Mouse (Mus musculus) CH12.LX (cell line): Measurements from ENCODE around the gene Grhl1. TPM values are rescaled to one million over a fixed set of nuclear protein-coding genes. Genes with fewer than 3 reads are reported as not detected.

ENCODE experiments used
- DNase-seq: peaks from one replicate; pipeline ENCODE4 v3.0.0-alpha.2; 2013; ENCODE audit errors: extremely low read depth
- H3K27ac ChIP-seq: 2 replicates; pipeline ENCODE4 v1.5.1; 2012; ENCODE audit warnings: low read depth, mild to moderate bottlenecking, control low read depth, moderate library complexity; ENCODE audit not compliant: insufficient read depth
- H3K27me3 ChIP-seq: replicated peaks from 2 replicates; pipeline ENCODE3; 2012; ENCODE audit warnings: inconsistent platforms
- H3K36me3 ChIP-seq, 2 experiments: replicated peaks in 1 of 2; 2 replicates each; pipeline versions ENCODE3 to v1.6.1; 2012; ENCODE audit warnings: inconsistent platforms in 1 of 2, low read length in 1 of 2, mild to moderate bottlenecking in 1 of 2, mixed read lengths in 1 of 2, moderate library complexity in 1 of 2; ENCODE audit not compliant: control insufficient read depth in 1 of 2, insufficient read depth in 1 of 2
- H3K4me1 ChIP-seq, 2 experiments: 2 replicates each; pipeline ENCODE4 v1.6.1; 2012; ENCODE audit warnings: inconsistent platforms in 1 of 2, moderate library complexity in 1 of 2; ENCODE audit not compliant: insufficient read depth in 2 of 2, control insufficient read depth in 1 of 2
- H3K4me2 ChIP-seq: 2 replicates; pipeline ENCODE4 v1.6.1; 2012; ENCODE audit warnings: low read depth, mild to moderate bottlenecking, control low read depth; ENCODE audit not compliant: poor library complexity, insufficient read depth, severe bottlenecking
- H3K4me3 ChIP-seq, 3 experiments: fragments of 150-350 bp in 1 of 3; sonication (generic) in 1 of 3; replicated peaks in 1 of 3; 2 replicates each; pipeline versions ENCODE3 to v1.5.1; 2011 to 2012; ENCODE audit warnings: low read depth in 2 of 3, low read length in 2 of 3, mild to moderate bottlenecking in 2 of 3, moderate library complexity in 2 of 3, control low read depth in 1 of 3, improper control_type of control experiment in 1 of 3, inconsistent platforms in 1 of 3, mixed read lengths in 1 of 3; ENCODE audit not compliant: poor library complexity in 1 of 3
- H3K79me2 ChIP-seq: replicated peaks from 2 replicates; pipeline ENCODE4 v1.6.1; 2012; ENCODE audit warnings: mild to moderate bottlenecking, moderate library complexity; ENCODE audit not compliant: control insufficient read depth, poor library complexity, insufficient read depth, severe bottlenecking; ENCODE audit errors: extremely low read depth
- H3K9ac ChIP-seq: 2 replicates; pipeline ENCODE4 v1.6.1; 2012; ENCODE audit warnings: low read depth, mild to moderate bottlenecking, control low read depth, moderate library complexity; ENCODE audit not compliant: insufficient read depth
- H3K9me3 ChIP-seq: replicated peaks from 2 replicates; pipeline ENCODE3; 2012; ENCODE audit warnings: low read length, inconsistent platforms, mixed read lengths
- MAFK ChIP-seq: IDR thresholded peaks from 2 replicates; pipeline ENCODE4 v1.6.1; 2011; ENCODE audit warnings: low read length, improper control_type of control experiment; ENCODE audit not compliant: insufficient replicate concordance
- PAX5 ChIP-seq: IDR thresholded peaks from 2 replicates; pipeline ENCODE4 v1.6.1; 2012; ENCODE audit warnings: low read length, inconsistent platforms, mixed read lengths
- POLR2A ChIP-seq: IDR thresholded peaks from 2 replicates; pipeline ENCODE4 v1.6.1; 2011; ENCODE audit warnings: low read depth, mild to moderate bottlenecking, improper control_type of control experiment, low read length
- POLR2AphosphoS2 ChIP-seq: IDR thresholded peaks from 2 replicates; pipeline ENCODE4 v1.6.1; 2011; ENCODE audit warnings: low read depth, low read length, improper control_type of control experiment
- SIN3A ChIP-seq: IDR thresholded peaks from 2 replicates; pipeline ENCODE4 v1.6.1; 2012; ENCODE audit warnings: low read length, improper control_type of control experiment, inconsistent platforms
- TBP ChIP-seq: conservative IDR thresholded peaks from 2 replicates; pipeline ENCODE4 v1.6.1; 2011; ENCODE audit warnings: low read depth, low read length, improper control_type of control experiment
- UBTF ChIP-seq: IDR thresholded peaks from 2 replicates; pipeline ENCODE4 v1.6.1; 2012; ENCODE audit warnings: low read depth, mild to moderate bottlenecking, inconsistent platforms, low read length, improper control_type of control experiment, moderate library complexity
- dilution Hi-C: fragments of 300-500 bp; cut with MboI; formaldehyde crosslinking; loops from 2 replicates; pipeline ENCODE4 v1.14.3; 2020; ENCODE audit warnings: low sequenced_read_pairs; ENCODE audit not compliant: extremely low pct_unique_long_range_greater_than_20kb, extremely low pct_ligation_motif_present
- in situ Hi-C: fragments of 300-500 bp; cut with MboI; formaldehyde crosslinking; loops from 3 replicates; pipeline ENCODE4 v1.14.3; 2019; ENCODE audit warnings: low sequenced_read_pairs, low pct_ligation_motif_present, low pct_unique_long_range_greater_than_20kb, mixed read lengths
- polyA plus RNA-seq: library from polyadenylated mRNA; unstranded; fragments of >175 nt; gene quantifications from 2 replicates; pipeline ENCODE4 v1.2.1, GENCODE M21; 2012; ENCODE audit warnings: low read depth; ENCODE audit not compliant: insufficient read length
- total RNA-seq, 2 experiments: library from RNA; depleted of rRNA; stranded (reverse); fragments of 300-350 nt in 1 of 2; fragments of >200 nt in 1 of 2; gene quantifications; 2 replicates each; pipeline ENCODE4 v1.2.3; 2012 to 2014

The Grhl1 gene
- total and polyA plus RNA-seq, 3 experiments, result 0.54 to 1.3 (median 0.66) TPM

DNA sequence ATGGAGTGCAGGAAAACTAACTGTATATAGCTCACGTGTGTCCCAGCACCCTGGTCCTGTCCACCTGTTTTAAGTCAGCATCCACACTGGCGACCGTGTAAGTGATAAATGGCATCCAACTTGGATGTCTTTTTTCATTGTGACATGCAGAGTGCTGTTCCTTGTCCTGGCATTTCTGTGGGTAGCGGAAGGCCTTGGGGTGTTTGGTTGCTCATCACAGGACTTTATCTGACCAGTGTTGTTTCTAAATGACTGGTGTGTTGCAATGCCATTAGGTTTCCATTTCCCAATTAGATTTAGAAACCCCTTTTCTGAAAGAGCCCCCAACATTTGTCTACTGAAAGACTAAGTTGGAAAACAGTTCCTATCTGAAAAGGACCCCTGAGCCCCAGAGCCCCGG is 90.0 kb downstream of the Grhl1 start:
- Histone ChIP-seq H3K4me1 (peaks cover 9 to 47% of the 10 kb centered on the region in 2 experiments), H3K9me3 (no peaks in the 10 kb centered on the region), H3K79me2 (no peaks in the 10 kb centered on the region; the same call in 1 of the 2 replicates), H3K4me3 (no peak overlapping the region), H3K4me2 (no peak overlapping the region), H3K27me3 (no peaks in the 10 kb centered on the region), H3K36me3 (peaks cover 33 to 61% of the 10 kb centered on the region in 2 experiments), H3K9ac (no peak overlapping the region), H3K27ac (no peak overlapping the region)
- dilution Hi-C loops, result no loop called here
- TF ChIP-seq PAX5, result no peak
- no peak for TF ChIP-seq UBTF
- no peak for TF ChIP-seq SIN3A
- TF ChIP-seq TBP, result no peak
- no peak for TF ChIP-seq POLR2A
- TF ChIP-seq MAFK, result no peak
- TF ChIP-seq POLR2AphosphoS2, result no peak
- in situ Hi-C loops, result no loop called here
- no peak for DNase-seq

Other genes with a start within 250 kb of the Grhl1 start
- 25.9 and 26.6 TPM in 2 replicates for gene Taf1b, start 73.9 kb upstream of the Grhl1 start, total RNA-seq (2012; rRNA removed)
- 34.5 and 36.6 TPM in 2 replicates for gene Taf1b, start 73.9 kb upstream of the Grhl1 start, total RNA-seq (2014; rRNA removed)
- 42.2 and 49.6 TPM in 2 replicates for gene Taf1b, start 73.9 kb upstream of the Grhl1 start, polyA plus RNA-seq
- 3.6 and 7.3 TPM in 2 replicates for gene Klf11, start 79.0 kb downstream of the Grhl1 start, total RNA-seq (2012; rRNA removed)
- 7.2 and 8.0 TPM in 2 replicates for gene Klf11, start 79.0 kb downstream of the Grhl1 start, total RNA-seq (2014; rRNA removed)
- 7.5 and 9.2 TPM in 2 replicates for gene Klf11, start 79.0 kb downstream of the Grhl1 start, polyA plus RNA-seq
- gene Cys1, start 109.5 kb downstream of the Grhl1 start, total RNA-seq (2012; rRNA removed), result not detected in 2 replicates
- not detected in 2 replicates for gene Cys1, start 109.5 kb downstream of the Grhl1 start, total RNA-seq (2014; rRNA removed)
- gene Cys1, start 109.5 kb downstream of the Grhl1 start, polyA plus RNA-seq, result not detected in 2 replicates
- gene Rrm2, start 136.0 kb downstream of the Grhl1 start, total RNA-seq (2012; rRNA removed), result 89.0 and 138 TPM in 2 replicates
- 180 and 187 TPM in 2 replicates for gene Rrm2, start 136.0 kb downstream of the Grhl1 start, total RNA-seq (2014; rRNA removed)
- gene Rrm2, start 136.0 kb downstream of the Grhl1 start, polyA plus RNA-seq, result 202 and 214 TPM in 2 replicates